Comparison of ENCODE assay signal across 13 mouse cellular contexts in the genomic region with DNA sequence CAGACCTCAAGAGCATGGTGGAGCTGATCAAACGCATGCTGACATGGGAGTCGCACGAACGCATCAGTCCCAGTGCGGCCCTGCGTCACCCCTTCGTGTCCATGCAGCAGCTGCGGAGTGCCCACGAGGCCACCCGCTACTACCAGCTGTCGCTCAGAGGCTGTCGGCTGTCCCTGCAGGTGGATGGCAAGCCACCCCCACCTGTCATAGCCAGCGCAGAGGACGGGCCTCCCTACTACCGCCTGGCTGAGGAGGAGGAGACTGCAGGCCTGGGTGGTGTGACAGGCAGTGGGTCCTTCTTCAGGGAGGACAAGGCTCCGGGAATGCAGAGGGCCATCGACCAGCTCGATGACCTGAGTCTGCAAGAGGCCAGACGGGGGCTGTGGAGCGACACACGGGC. TPM values are rescaled to one million over a fixed set of nuclear protein-coding genes. Genes with fewer than 3 reads are reported as not detected.
"Had no signal": no experiment of that assay in that cellular context is flagged by ENCODE, and none has a peak within 500 bp of the region (broad histone marks: within the 10 kb centered on the region; RNA-seq: fewer than 3 reads in every experiment).

No protein-coding gene starts in this region.

- H3K27me3 ChIP-seq: limb, embryonic 15.5 days; liver, embryonic 13.5 days; midbrain, embryonic 12.5 days had no signal

- DNase-seq: kidney, adult 18-20 months; kidney, postnatal 25 days; liver, embryonic 13.5 days; lung, adult 2 months; lung, postnatal 36 days; thymus, postnatal 4 days had no signal

- H3K4me3 ChIP-seq: limb, embryonic 15.5 days; liver, embryonic 13.5 days; midbrain, embryonic 12.5 days had no signal

- H3K27ac ChIP-seq: limb, embryonic 15.5 days; midbrain, embryonic 12.5 days; stomach, postnatal 0 days had no signal

- H3K9ac ChIP-seq: limb, embryonic 15.5 days; liver, embryonic 13.5 days; midbrain, embryonic 12.5 days had no signal

- H3K9me3 ChIP-seq: limb, embryonic 15.5 days; liver, embryonic 13.5 days; midbrain, embryonic 12.5 days had no signal

- H3K4me1 ChIP-seq: midbrain, embryonic 12.5 days had no signal

- ATAC-seq: lung, postnatal 0 days; midbrain, embryonic 16.5 days had no signal

- H3K4me2 ChIP-seq: limb, embryonic 15.5 days; liver, embryonic 13.5 days; midbrain, embryonic 12.5 days had no signal

RNA-seq across cellular contexts. Expression of a gene that starts 6.0 kb away (rescaled TPM):
- total RNA-seq: layer of hippocampus, adult 18-20 months; left cerebral cortex, postnatal 14 days had no signal
